Mouse (Mus musculus): Measurements from ENCODE around the gene Spata16.

Spata16 gene

DNA sequence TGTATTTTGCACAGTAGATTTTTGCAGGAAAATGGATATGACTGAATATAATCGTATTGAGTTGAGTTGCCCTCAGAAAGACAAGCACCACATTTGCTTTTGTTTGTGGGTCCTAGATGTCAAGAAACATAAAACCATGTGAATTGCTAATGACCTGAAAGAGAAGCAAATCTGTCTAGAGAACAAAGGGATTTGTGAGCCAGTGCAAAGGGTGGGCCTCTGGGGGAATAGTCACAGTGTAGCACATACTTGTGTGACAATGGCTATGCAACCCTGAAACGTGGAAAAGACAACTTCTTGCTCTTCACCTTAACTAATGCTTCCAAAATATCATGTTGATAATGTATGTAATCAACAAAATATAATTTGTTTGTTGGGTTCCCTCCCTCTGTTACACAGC lies 239.9 kb downstream of the Spata16 start:
- no peak for TF ChIP-seq GATA4 (IDR thresholded peaks at IDR 0.05; ENCODE audit: insufficient replicate concordance, low read length)

DNA sequence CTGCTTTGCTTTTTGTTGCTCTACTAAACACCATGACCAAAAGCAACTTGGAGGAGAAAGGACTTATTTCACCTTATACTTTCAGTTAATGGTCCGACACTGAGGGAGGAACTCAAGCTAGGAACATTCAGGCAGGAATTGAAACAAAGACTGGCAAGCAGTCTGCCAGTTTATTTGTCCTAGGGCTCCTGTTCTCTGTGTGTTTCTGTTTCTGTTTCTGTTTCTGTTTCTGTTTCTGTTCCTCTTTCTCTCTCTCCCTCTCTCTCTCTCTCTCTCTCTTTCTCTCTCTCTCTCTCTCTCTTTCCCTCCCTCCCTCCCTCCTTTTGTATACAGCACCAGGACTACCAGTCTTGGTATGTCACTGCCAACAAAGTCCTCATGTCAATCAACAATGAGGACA lies 279.2 kb downstream of the Spata16 start:
- no peak for TF ChIP-seq GATA4 (IDR thresholded peaks at IDR 0.05; ENCODE audit: insufficient replicate concordance, low read length)

DNA sequence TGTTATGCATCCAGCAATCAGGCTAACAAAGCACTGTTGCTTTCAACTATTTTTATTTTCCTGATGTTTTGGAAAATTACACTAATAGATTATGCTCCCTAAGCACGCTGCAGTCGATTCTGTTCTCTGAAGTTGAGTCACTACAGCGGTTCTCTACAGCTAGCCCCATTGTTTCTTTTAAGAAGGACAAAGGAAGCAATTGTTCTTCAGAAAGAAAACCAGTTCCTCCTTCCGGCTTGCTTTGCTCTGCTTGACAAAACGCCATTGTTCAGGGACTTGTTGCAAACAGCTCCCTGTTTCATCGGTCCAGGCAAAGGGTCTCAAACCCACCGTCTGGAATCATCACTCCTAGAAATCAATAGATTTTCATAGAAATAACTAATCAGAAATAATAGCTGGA lies 283.6 kb downstream of the Spata16 start:
- no peak for TF ChIP-seq GATA4 (IDR thresholded peaks at IDR 0.05; ENCODE audit: insufficient replicate concordance, low read length)

DNA sequence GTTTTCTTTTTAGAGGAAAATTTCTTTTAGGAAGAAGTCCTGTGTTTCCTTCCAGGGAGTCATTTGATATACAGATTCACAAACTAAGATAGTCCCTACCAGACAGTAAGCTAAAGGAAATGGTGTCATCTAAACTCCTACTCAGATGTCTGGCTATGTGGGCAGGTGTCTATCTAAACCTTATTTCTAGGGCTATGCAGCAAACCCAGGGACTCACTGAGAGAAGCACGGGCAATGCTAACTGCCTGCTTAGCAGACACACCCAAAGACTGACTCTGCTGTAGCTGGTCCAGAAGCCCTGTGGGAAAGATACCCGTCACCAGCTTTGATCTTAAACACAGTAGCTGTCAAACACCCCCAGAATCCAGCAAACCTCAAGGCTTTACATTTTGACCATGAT lies 284.2 kb downstream of the Spata16 start:
- TF ChIP-seq GATA4 (IDR thresholded peaks at IDR 0.05; ENCODE audit: insufficient replicate concordance, low read length) = no peak

DNA sequence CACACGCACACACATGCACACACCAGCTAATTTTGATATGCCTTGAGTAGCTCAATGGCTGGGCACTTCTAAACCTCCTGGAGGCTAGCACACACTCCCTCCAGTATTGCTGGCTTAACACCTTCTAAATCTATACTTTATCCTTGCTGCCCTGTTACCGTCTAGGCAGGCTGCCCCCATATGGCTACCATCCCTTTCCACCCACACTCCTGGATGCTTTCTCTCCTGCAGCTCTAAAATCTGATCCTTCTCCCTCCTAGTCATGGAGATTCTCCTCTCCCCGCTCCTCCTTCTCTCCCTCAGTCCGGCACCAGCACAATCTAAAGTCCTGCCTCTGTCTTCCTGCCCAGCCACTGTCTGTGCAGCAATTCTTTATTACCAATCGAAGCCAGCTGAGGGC lies 286.0 kb downstream of the Spata16 start:
- TF ChIP-seq GATA4 (IDR thresholded peaks at IDR 0.05; ENCODE audit: insufficient replicate concordance, low read length) = no peak

DNA sequence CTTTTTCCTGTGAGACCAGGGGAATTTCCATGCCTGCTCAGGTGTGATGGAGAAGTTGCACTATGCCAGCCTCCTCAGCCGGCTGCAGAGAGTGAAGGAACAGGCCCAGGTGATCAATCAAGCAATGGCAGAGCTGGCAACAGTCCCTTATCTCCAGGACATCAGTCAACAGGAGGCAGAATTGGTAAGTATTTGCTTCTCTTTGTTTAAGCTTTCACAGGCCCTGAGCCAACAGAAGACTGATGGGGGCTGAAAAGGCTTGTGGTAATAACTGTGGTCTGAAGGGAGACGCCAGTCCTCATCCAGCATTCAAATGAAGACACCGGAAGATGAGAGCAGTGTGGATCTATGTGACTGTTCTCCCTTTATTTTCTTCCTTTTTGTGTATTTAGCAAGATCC lies 286.8 kb downstream of the Spata16 start:
- TF ChIP-seq GATA4 (IDR thresholded peaks at IDR 0.05; ENCODE audit: insufficient replicate concordance, low read length) = no peak

DNA sequence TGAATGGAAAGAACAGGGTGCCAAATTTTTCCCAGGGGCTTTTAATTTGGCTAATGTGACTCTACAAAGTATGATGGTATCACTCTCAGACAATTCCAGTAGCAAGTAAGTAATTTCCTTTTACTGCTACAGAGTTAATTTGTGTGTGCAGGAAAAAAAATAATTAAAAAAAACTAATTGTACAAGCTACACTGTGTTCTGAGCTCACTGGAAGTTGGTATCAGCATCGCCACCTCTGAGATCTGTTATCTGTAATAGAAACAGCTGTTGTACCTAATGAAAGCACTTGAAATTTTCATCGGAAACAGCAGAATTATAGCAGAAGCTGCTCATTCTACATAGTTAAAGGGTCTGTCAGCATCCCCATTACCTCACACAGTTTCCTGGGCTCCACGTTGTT lies 295.7 kb downstream of the Spata16 start:
- no peak for TF ChIP-seq GATA4 (IDR thresholded peaks at IDR 0.05; ENCODE audit: insufficient replicate concordance, low read length)

DNA sequence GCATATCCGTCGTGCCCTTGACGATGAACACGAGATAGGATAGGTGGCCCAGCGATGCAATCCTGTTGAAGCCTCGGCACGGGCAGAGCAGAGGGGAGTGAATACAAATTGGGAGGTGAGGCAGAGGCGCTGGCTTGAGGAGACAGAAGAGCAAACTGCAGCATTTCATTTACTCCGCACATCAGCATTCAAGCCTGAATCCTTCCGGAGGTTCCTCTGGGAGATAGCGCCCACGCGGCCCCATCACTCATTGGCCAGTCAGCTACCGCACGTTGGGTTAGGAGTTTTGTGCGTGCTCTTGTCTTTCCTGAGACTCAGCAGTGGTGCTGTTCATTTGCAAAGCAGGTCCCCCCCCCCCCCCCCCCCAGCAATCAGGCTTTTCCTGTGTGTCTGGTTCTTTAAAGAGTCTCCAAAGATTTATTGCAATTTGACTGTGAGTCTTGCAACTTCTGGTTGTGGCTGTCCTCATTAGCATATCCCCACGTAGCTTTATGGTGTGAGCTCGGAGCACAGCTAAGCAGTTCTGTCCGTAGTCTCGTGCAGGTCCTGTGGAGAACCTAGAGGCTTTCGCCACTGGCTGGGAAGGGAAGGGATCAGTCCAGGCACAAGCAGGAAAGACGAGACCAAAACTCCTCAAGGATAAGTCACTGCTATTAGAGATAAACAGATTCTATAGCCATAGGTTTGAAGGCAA lies 299.6 kb downstream of the Spata16 start:
- no peak for TF ChIP-seq GATA4 (IDR thresholded peaks at IDR 0.05; ENCODE audit: insufficient replicate concordance, low read length)

DNA sequence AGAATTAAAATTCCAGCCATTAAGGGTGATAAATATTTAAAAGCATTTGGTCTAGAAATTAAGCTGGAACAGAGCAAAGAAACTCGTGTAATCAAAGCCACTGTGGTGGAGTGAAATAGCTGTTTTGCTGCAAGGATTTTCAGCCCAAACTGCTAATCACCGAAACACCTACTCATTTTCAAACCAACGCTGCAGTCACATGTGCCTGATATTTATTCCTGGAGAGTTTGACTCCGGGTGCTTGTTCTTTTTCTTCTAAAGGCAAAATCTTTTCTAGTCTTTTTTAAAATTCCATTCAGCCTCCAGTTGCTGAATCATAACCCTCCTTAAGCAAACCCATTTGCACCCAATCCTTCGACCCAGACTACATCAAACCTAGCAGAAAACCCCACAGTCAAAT lies 329.4 kb downstream of the Spata16 start:
- no peak for TF ChIP-seq GATA4 (IDR thresholded peaks at IDR 0.05; ENCODE audit: insufficient replicate concordance, low read length)

DNA sequence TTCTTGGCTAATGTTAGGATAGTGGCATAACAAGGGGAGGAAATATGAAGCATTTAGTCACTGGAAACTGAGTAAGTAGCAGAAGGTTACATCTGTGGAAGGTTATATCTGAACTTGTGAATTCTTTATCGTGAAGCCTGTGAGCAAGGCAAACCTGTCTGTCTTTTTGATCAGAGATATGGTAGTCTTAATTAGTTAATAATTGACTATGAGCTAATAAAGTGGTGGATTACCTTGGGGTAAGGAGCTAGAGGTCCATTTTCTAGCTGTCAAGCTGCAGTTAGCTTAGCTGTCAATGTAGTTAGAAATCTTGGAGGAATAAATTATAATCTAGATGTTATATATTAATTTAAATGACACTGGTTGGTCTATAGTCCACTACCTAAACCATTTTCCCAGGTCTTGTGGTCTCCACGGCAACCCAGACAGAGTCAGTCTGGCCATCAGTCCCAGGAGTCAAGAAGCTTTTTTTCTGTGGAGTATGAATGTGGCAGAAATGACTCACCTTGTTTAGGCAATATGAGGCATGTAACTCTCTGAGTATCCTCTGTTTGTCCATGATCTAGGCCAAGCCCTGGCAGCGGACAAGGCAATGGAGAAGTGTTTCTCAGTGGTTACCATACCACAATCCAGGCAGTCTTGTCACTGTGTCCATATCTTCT lies 331.6 kb downstream of the Spata16 start:
- no peak for TF ChIP-seq GATA4 (IDR thresholded peaks at IDR 0.05; ENCODE audit: insufficient replicate concordance, low read length)

DNA sequence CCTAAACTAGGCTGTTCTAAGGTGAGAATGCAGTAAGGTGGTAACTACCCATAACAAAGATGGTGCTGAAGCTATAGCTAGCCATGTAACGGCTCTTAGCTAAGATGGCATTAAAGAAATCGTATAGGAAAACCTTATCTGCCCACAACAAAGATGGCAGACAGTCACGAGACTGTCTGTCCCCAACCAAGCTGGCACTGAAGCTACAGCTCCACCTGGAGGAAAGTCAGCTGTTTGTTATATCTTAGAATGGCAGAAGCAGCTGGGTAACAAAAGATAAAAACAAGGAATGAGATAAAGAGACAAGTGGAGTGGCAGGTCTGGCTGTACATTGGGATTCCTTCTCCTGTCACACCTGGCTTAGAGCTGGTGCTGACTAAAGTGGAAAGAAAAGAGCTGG lies 333.1 kb downstream of the Spata16 start:
- no peak for TF ChIP-seq GATA4 (IDR thresholded peaks at IDR 0.05; ENCODE audit: insufficient replicate concordance, low read length)

DNA sequence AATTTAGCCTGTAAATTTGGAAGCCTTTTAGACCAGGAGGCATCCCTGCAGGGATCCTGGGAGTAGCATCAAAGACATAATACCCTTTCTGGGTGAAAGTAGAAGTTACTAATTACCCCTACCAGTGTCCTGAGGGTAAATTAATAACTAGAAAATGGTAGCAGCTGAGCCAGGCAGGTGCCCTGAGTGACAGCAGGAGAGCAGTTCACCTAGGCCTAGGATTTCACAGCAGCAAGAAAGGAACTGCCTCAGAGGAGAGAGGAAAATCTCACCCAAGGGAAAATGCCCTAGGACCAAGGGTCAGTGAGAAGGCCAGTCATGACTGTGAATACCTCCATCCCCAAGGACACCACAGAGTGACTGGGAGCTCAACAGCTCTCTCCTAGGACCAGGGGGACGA lies 333.9 kb downstream of the Spata16 start:
- no peak for TF ChIP-seq GATA4 (IDR thresholded peaks at IDR 0.05; ENCODE audit: insufficient replicate concordance, low read length)

DNA sequence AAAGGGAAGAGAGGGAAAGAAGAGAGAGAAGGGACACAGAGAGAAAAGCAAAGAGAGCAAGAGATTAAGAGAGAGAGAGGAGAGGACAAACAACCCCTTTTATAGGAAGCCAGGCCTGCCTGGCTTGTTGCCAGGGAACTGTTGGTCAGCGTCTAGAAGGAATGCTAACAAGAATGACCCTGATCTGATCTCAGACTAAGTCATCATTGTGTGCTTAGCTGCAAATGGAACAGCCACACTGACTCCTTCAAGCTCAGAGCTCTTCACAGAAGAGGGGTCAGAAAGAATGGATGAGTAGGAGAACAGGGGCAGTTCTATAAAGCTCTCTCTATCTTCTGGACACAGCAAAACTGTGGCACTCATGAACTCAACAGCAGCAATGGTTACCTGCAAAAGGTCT lies 334.7 kb downstream of the Spata16 start:
- no peak for TF ChIP-seq GATA4 (IDR thresholded peaks at IDR 0.05; ENCODE audit: insufficient replicate concordance, low read length)

DNA sequence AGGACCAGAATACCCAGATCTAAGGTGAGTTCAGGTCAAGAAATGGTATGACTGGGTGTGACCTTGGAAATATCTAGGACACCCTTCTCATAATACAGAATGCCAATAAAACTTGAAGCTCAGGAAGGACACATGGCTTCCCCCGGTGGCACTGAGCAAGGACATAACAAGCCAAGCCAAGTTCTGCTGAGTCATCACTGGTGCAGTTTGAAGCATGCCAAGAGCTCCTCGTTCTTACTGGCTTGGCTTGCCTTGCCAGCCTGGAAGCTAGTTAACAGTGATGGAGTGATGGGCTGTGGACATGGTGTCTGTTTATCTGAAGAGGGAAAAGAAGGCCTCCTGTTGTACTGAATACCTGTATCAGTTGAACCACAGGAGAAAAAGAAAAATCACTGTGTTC lies 342.2 kb downstream of the Spata16 start:
- no peak for TF ChIP-seq GATA4 (IDR thresholded peaks at IDR 0.05; ENCODE audit: insufficient replicate concordance, low read length)

DNA sequence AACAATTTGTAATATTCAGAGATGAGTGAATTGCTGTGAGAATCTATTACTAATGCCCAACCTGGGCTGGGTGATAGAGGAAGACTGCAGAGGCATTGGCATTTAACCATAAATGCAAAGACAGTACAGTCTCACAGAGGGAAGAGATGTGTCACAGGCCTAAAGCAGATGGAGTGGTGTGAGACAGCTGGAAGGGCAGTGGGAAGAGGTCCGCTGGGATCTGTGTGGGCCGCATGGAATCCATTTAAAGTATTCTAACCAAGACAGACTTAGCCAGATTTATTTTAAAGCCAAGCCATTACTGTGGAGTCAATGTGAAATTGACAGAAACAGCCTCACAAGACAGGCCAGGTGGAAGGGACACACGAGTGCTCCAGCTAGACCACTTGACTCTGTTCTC lies 343.0 kb downstream of the Spata16 start:
- no peak for TF ChIP-seq GATA4 (IDR thresholded peaks at IDR 0.05; ENCODE audit: insufficient replicate concordance, low read length)

DNA sequence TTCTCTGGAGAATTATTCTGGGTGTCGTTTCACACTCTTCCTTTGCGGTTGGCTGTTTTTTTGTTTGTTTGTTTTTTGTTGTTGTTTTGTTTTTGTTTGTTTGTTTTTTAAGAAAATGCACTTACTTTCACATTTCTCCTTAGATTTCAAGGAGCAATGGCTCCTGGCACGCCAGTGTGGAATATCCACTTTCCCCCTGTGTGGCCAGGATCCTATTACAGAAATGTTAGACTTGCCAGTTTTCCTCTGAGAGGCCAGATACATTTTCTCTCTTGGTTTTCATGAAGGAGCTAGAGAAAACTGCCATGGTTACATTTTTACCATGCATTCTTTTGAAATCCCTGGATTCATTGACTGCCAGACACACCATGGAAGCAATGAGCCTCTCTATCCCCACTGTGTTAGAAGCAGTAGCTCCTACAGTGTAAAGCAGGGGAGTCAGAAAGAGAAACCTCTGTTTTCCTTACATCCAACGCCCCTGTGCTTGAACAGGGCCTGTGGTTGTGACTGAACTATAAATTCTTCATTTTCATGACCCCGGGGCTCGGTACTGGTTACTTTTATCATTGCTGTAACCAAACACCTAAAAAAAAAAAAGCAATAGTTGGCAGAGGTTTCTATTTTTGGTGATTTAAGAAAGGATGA lies 344.7 kb downstream of the Spata16 start:
- TF ChIP-seq GATA4 (IDR thresholded peaks at IDR 0.05; ENCODE audit: insufficient replicate concordance, low read length) = no peak

Measured in liver, adult (tissue).